Mouse (Mus musculus): ENCODE results near the gene Cdc42ep2. TPM values are rescaled to one million over a fixed set of nuclear protein-coding genes. Genes with fewer than 3 reads are reported as not detected.

Gene Cdc42ep2
- polyA plus RNA-seq, 1 experiment from 2014 or later, result 7.5 TPM

GRCm38 (mm10) chr19:5954031-5954710, 29.6 kb upstream of the Cdc42ep2 start:
- no peak overlapping the region for H3K9ac ChIP-seq (replicated peaks)
- H3K4me1 ChIP-seq (replicated peaks), result no peaks in the 10 kb centered on the region
- 91% methylated on average over 22 of the region's 22 CpGs for WGBS
- ATAC-seq, result no peak
- H3K27me3 ChIP-seq, result no peaks in the 10 kb centered on the region
- no peaks in the 10 kb centered on the region for H3K9me3 ChIP-seq
- H3K4me2 ChIP-seq (replicated peaks), result no peak overlapping the region
- no peak overlapping the region for H3K4me3 ChIP-seq (replicated peaks)
- H3K27ac ChIP-seq, result no peak overlapping the region
- H3K36me3 ChIP-seq, result peaks cover 66% of the 10 kb centered on the region

- Histone ChIP-seq H3K4me1 (replicated peaks) (no peaks in the 10 kb centered on the region), H3K27ac (no peak overlapping the region), H3K27me3 (no peaks in the 10 kb centered on the region), H3K9me3 (no peaks in the 10 kb centered on the region), H3K4me3 (replicated peaks) (no peak overlapping the region), H3K4me2 (replicated peaks) (no peak overlapping the region), H3K9ac (replicated peaks) (no peak overlapping the region), H3K36me3 (peaks cover 71% of the 10 kb centered on the region)
- 95% methylated on average over 19 of the region's 19 CpGs for WGBS
- ATAC-seq, result no peak
Observed at GRCm38 (mm10) chr19:5953201-5953770, 28.7 kb upstream of the Cdc42ep2 start.

GRCm38 (mm10) chr19:5952071-5952691, 27.6 kb upstream of the Cdc42ep2 start:
- Histone ChIP-seq H3K27me3 (no peaks in the 10 kb centered on the region), H3K4me1 (replicated peaks) (no peaks in the 10 kb centered on the region), H3K4me3 (replicated peaks) (no peak overlapping the region), H3K9ac (replicated peaks) (no peak overlapping the region), H3K4me2 (replicated peaks) (no peak overlapping the region), H3K9me3 (no peaks in the 10 kb centered on the region), H3K36me3 (peaks cover 67% of the 10 kb centered on the region), H3K27ac (no peak overlapping the region)
- 87% methylated on average over 13 of the region's 13 CpGs for WGBS
- no peak for ATAC-seq

GRCm38 (mm10) chr19:5951631-5952030, 27.0 kb upstream of the Cdc42ep2 start:
- Histone ChIP-seq H3K36me3 (peaks cover 67% of the 10 kb centered on the region), H3K4me3 (replicated peaks) (no peak overlapping the region), H3K27ac (no peak overlapping the region), H3K9me3 (no peaks in the 10 kb centered on the region), H3K9ac (replicated peaks) (no peak overlapping the region), H3K4me1 (replicated peaks) (no peaks in the 10 kb centered on the region), H3K4me2 (replicated peaks) (no peak overlapping the region), H3K27me3 (no peaks in the 10 kb centered on the region)
- ATAC-seq, result no peak
- WGBS, result 92% methylated on average over 16 of the region's 16 CpGs

- H3K9me3 ChIP-seq, result no peaks in the 10 kb centered on the region
- peaks cover 76% of the 10 kb centered on the region for H3K36me3 ChIP-seq
- ATAC-seq, result no peak
- no peak overlapping the region for H3K27ac ChIP-seq
- no peak overlapping the region for H3K9ac ChIP-seq (replicated peaks)
- H3K4me3 ChIP-seq (replicated peaks), result no peak overlapping the region
- no peak overlapping the region for H3K4me2 ChIP-seq (replicated peaks)
- no peaks in the 10 kb centered on the region for H3K4me1 ChIP-seq (replicated peaks)
- H3K27me3 ChIP-seq, result no peaks in the 10 kb centered on the region
- 95% methylated on average over 11 of the region's 11 CpGs for WGBS
Observed at GRCm38 (mm10) chr19:5950218-5950617, 25.6 kb upstream of the Cdc42ep2 start.

GRCm38 (mm10) chr19:5945891-5946290, 21.3 kb upstream of the Cdc42ep2 start:
- H3K27ac ChIP-seq, result no peak overlapping the region
- no peaks in the 10 kb centered on the region for H3K4me1 ChIP-seq (replicated peaks)
- H3K4me2 ChIP-seq (replicated peaks), result no peak overlapping the region
- no peaks in the 10 kb centered on the region for H3K9me3 ChIP-seq
- H3K9ac ChIP-seq (replicated peaks), result no peak overlapping the region
- no peak for ATAC-seq
- peaks cover 56% of the 10 kb centered on the region for H3K36me3 ChIP-seq
- no peaks in the 10 kb centered on the region for H3K27me3 ChIP-seq
- WGBS, result 91% methylated on average over 8 of the region's 8 CpGs
- H3K4me3 ChIP-seq (replicated peaks), result no peak overlapping the region

- H3K36me3 ChIP-seq, result peaks cover 50% of the 10 kb centered on the region
- H3K27me3 ChIP-seq, result no peaks in the 10 kb centered on the region
- H3K9ac ChIP-seq (replicated peaks), result no peak overlapping the region
- ATAC-seq, result no peak
- H3K9me3 ChIP-seq, result no peaks in the 10 kb centered on the region
- no peak overlapping the region for H3K4me3 ChIP-seq (replicated peaks)
- WGBS, result 87% methylated on average over 7 of the region's 7 CpGs
- no peaks in the 10 kb centered on the region for H3K4me1 ChIP-seq (replicated peaks)
- no peak overlapping the region for H3K4me2 ChIP-seq (replicated peaks)
- no peak overlapping the region for H3K27ac ChIP-seq
Observed at GRCm38 (mm10) chr19:5945027-5945426, 20.4 kb upstream of the Cdc42ep2 start.

GRCm38 (mm10) chr19:5944145-5944544, 19.5 kb upstream of the Cdc42ep2 start:
- H3K27ac ChIP-seq, result no peak overlapping the region
- H3K9ac ChIP-seq (replicated peaks), result no peak overlapping the region
- no peaks in the 10 kb centered on the region for H3K4me1 ChIP-seq (replicated peaks)
- no peak overlapping the region for H3K4me2 ChIP-seq (replicated peaks)
- H3K27me3 ChIP-seq, result no peaks in the 10 kb centered on the region
- H3K9me3 ChIP-seq, result no peaks in the 10 kb centered on the region
- no peak overlapping the region for H3K4me3 ChIP-seq (replicated peaks)
- no peak for ATAC-seq
- peaks cover 43% of the 10 kb centered on the region for H3K36me3 ChIP-seq
- 74% methylated on average over 8 of the region's 8 CpGs for WGBS

GRCm38 (mm10) chr19:5943404-5943803, 18.8 kb upstream of the Cdc42ep2 start:
- WGBS, result 93% methylated on average over 15 of the region's 15 CpGs
- Histone ChIP-seq H3K27ac (no peak overlapping the region), H3K27me3 (no peaks in the 10 kb centered on the region), H3K4me2 (replicated peaks) (no peak overlapping the region), H3K9ac (replicated peaks) (no peak overlapping the region), H3K4me3 (replicated peaks) (no peak overlapping the region), H3K36me3 (peaks cover 36% of the 10 kb centered on the region), H3K9me3 (no peaks in the 10 kb centered on the region), H3K4me1 (replicated peaks) (peaks cover 2% of the 10 kb centered on the region; the same call in 1 of the 2 replicates)
- ATAC-seq, result no peak

GRCm38 (mm10) chr19:5942581-5942980, 18.0 kb upstream of the Cdc42ep2 start:
- H3K36me3 ChIP-seq, result peaks cover 34% of the 10 kb centered on the region
- no peak overlapping the region for H3K27ac ChIP-seq
- no peak for ATAC-seq
- no peaks in the 10 kb centered on the region for H3K27me3 ChIP-seq
- H3K4me1 ChIP-seq (replicated peaks), result peaks cover 10% of the 10 kb centered on the region
- WGBS, result 94% methylated on average over 7 of the region's 7 CpGs
- H3K9ac ChIP-seq (replicated peaks), result no peak overlapping the region
- H3K4me2 ChIP-seq (replicated peaks), result no peak overlapping the region
- no peak overlapping the region for H3K4me3 ChIP-seq (replicated peaks)
- H3K9me3 ChIP-seq, result no peaks in the 10 kb centered on the region

GRCm38 (mm10) chr19:5940656-5941055, 16.0 kb upstream of the Cdc42ep2 start:
- H3K4me2 ChIP-seq (replicated peaks), result no peak overlapping the region
- peaks cover 26% of the 10 kb centered on the region for H3K36me3 ChIP-seq
- H3K4me3 ChIP-seq (replicated peaks), result no peak overlapping the region
- no peak overlapping the region for H3K9ac ChIP-seq (replicated peaks)
- 94% methylated on average over 10 of the region's 10 CpGs for WGBS
- no peak overlapping the region for H3K27ac ChIP-seq
- H3K27me3 ChIP-seq, result no peaks in the 10 kb centered on the region
- peaks cover 16% of the 10 kb centered on the region for H3K4me1 ChIP-seq (replicated peaks)
- H3K9me3 ChIP-seq, result no peaks in the 10 kb centered on the region
- ATAC-seq, result no peak

GRCm38 (mm10) chr19:5940173-5940572, 15.6 kb upstream of the Cdc42ep2 start:
- no peak for ATAC-seq
- H3K27ac ChIP-seq, result no peak overlapping the region
- 78% methylated on average over 4 of the region's 4 CpGs for WGBS

More at GRCm38 (mm10) chr19:5940173-5940572, 15.6 kb upstream of the Cdc42ep2 start:
- peaks cover 16% of the 10 kb centered on the region for H3K4me1 ChIP-seq (replicated peaks)
- no peak overlapping the region for H3K9ac ChIP-seq (replicated peaks)
- no peaks in the 10 kb centered on the region for H3K27me3 ChIP-seq
- no peak overlapping the region for H3K4me3 ChIP-seq (replicated peaks)
- H3K4me2 ChIP-seq (replicated peaks), result no peak overlapping the region
- H3K9me3 ChIP-seq, result no peaks in the 10 kb centered on the region
- peaks cover 23% of the 10 kb centered on the region for H3K36me3 ChIP-seq
